Mouse (Mus musculus) liver, embryonic 13.5 days (tissue): ENCODE measurements around the gene Sap18b. TPM values are rescaled to one million over a fixed set of nuclear protein-coding genes. Genes with fewer than 3 reads are reported as not detected.

Experiments
- polyA plus RNA-seq: library from polyadenylated mRNA; unstranded; fragments of >200 nt; fragmentation: Nextera tagmentation; extraction: Ambion mirVana; gene quantifications from 2 replicates; pipeline ENCODE4 v1.2.1, GENCODE M21; 2015

Gene Sap18b
- polyA plus RNA-seq, 1 experiment from 2014 or later = 295 TPM

Other genes with a start within 250 kb of the Sap18b start
- gene Prss54, start 249.0 kb upstream of the Sap18b start, polyA plus RNA-seq = not detected in 2 replicates
- gene Gins3, start 191.9 kb upstream of the Sap18b start, polyA plus RNA-seq = 11.2 and 13.2 TPM in 2 replicates
- 1.6 and 1.7 TPM in 2 replicates for gene Ndrg4, start 148.4 kb upstream of the Sap18b start, polyA plus RNA-seq
- gene Setd6, start 109.5 kb upstream of the Sap18b start, polyA plus RNA-seq = 22.8 and 23.1 TPM in 2 replicates
- gene Cnot1, start 17.9 kb upstream of the Sap18b start, polyA plus RNA-seq = 24.5 and 30.6 TPM in 2 replicates
- 7.1 and 9.1 TPM in 2 replicates for gene Slc38a7, start 28.2 kb downstream of the Sap18b start, polyA plus RNA-seq
- gene Got2, start 63.2 kb downstream of the Sap18b start, polyA plus RNA-seq = 199 and 242 TPM in 2 replicates